Comparison of ENCODE assay signal across 8 mouse cellular contexts in genomic region chr15:67898959-67899403, GRCm38 (mm10).
A peak's percentile ranks its signal among the peaks of the same experiment; 100 is the strongest.
DNase-seq lines count a peak whose midpoint lies in the region; ATAC-seq lines count a peak whose summit lies in the region.

No protein-coding gene starts in this region.

- no peak for ATAC-seq in megakaryocyte-erythroid progenitor cell, adult 5-6 weeks (replicated peaks; ENCODE audit: low FRiP score, low TSS enrichment, poor library complexity, severe bottlenecking)

- DNase-seq in urinary bladder, adult 2 months (ENCODE audit: low spot score) = peak; percentile 27
- DNase-seq in urinary bladder, postnatal 10 days (ENCODE audit: low spot score) = no peak
- peak; percentile 48 for DNase-seq in fibroblast of lung, adult 2 months (ENCODE audit: low read depth)
- peak; percentile 66 to 68 for DNase-seq in heart, postnatal 36 days
- DNase-seq in left cerebral cortex, postnatal 14 days (ENCODE audit: low spot score in 2 of 2) = peak; percentile 63 to 76
- DNase-seq in ovary, postnatal 14 days (ENCODE audit: low spot score) = peak; percentile 62
- no peak for DNase-seq in spleen, postnatal 36 days (ENCODE audit: low spot score in 2 of 2)

- intact Hi-C loops in heart, postnatal 36 days (cut with DNase I) = no loop called here
- intact Hi-C loops in left cerebral cortex, postnatal 14 days (cut with DNase I) = no loop called here

Comparison
In these comparisons a context has a peak if more than half of its experiments do, and no peak if none do; other contexts are left out.
1. DNase-seq: peak in urinary bladder, adult 2 months (single experiment), fibroblast of lung, adult 2 months (single experiment), heart, postnatal 36 days (2 of 2), left cerebral cortex, postnatal 14 days (2 of 2) and ovary, postnatal 14 days (single experiment); none in urinary bladder, postnatal 10 days (single experiment) and spleen, postnatal 36 days (0 of 2).